Mouse (Mus musculus): ENCODE measurements around the gene Wwox.
"Not testable (repeated sequence)": the region's sequence is repeated elsewhere in the genome, so short reads cannot be mapped to it uniquely, and the experiment has no call there.

The Wwox gene

DNA sequence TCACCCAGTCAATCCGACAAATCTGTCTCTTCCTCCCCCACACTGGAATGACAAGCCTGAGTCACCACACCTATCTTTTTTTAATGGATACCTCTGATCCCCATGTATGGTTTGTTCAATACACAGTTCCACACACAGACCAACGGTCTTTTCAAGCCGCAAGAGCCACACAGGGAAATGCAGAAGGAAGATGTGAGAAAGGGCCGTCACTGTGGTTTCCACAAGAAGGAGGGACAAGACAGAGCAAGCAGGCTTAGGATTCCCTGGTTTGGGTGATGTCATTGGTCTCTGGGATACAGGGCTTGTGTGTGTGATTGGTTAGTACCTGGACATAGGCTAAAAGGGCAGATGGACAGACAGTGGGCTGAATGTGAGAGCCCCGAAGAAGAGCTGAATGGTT, 371.0 kb downstream of the Wwox start:
- DNase-seq: no peak

DNA sequence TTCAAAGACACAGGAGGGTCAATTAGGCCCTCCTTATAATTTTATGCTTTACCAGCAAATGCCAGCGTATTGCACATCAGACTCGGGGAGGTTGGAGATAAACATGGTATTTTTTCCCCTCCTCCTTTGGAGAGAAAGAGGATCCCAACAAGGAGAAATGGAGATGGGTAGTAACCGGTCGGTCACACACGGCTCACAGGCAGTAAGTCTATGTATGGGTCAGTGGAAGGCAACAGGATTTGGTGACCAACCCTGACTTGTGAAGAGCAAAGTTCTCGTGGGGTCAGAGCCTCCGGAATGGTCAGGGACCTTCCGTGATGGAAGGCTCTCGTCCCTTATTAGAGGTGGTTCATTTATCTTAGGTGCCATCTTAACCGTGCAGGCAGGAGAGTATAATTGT, 374.4 kb downstream of the Wwox start:
- DNase-seq: no peak

DNA sequence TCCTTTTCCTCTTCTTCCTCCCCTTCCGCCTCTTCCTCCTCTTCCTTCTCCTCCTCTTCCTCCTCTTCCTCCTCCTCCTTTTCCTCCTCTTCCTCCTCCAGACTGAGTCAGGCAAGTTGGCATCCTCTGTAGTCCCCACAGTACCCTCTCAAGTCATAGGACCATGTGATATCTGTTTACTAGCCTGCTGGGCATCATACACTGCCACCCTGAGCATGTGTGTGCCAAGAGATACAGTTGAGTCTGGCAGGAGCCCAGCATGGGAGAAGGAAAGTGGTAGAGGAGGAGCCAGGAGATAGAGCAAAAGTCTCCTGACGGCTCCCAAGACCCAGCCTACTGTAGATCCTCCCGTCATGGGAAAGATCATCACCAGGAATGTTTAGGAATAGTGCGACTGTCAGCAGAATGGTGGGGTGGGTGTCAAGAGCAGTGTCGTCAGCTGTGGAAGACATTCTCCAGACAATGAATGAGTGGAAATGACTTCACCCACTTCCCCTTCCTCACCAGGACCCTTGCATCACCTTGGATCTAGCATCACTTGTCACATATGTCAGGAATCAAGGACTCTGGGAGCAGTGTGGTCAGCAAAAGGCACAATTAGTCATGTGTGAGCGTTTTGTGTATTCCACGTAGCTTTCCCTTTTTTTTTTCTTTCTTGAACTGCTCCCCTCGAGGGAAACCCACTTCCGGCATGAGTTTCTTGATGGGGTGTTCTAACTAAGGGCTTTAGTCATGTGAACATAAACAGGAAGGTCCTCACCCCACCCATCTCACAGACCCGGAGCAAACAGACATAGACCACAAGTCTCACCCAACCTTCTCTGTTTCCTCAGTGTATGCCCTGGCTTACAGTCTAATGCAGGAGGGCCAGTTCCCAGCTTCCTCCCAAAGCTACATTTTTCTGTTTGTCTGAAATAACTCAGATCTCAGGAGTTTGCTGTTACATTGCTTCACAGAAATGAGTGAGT, 375.6 kb downstream of the Wwox start:
- no peak for DNase-seq

DNA sequence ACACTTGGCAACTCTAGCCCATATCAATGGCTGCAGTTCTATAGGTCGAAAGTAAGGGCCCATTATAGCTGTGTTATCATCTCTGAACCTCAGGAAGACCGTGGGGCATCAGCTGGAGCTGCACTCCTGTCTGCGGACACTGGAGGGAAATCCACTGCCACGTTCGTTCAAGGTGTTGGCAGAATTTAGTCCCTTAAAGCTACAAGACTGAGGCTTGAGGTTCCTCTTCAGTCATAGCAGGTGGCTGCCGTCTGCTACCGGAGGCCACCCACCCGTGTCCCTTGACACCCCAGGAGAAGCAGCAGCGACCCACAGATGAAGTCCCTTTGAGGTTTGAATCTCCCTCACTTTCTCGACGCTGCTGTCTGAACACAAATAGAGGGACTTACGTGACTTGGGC, 376.9 kb downstream of the Wwox start:
- DNase-seq: no peak

DNA sequence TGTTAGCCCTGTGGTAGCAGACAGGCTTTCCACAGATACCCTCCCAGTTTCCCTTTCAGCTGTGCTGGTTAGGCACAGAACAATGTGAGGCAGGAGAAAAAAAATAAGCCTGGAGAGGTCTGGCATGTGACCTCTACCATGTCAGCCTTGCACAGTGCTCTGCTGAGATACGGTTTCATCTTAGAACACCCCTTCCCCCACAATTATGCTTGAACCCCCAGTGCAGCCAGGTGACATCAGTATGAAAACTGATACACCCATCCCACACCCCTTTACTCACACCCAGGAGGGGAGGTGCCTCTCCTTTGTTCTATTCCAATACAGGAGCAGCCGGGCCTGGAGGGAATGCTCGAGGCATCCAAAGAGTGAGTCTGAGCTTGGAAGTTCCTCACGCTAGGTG, 377.5 kb downstream of the Wwox start:
- no peak for DNase-seq

DNA sequence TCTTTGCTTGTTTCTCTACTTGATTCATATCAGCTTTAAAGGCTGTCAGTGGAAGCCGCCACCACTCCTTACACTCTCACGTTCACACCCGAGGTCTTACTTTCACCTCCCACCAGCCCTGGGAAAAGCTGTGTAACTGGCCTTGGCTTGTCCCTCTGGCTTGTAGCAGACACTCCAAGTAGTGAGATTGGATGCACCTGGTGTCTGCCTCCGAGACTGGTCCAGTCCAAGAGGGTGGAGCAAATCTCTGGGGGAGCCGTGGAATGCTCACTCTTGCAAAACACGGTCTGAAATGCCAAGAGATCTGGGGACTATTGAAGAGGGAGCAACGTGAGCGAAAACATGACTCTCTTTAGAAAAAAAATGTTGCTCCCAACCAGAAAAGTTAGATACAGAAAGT, 382.1 kb downstream of the Wwox start:
- no peak for DNase-seq

DNA sequence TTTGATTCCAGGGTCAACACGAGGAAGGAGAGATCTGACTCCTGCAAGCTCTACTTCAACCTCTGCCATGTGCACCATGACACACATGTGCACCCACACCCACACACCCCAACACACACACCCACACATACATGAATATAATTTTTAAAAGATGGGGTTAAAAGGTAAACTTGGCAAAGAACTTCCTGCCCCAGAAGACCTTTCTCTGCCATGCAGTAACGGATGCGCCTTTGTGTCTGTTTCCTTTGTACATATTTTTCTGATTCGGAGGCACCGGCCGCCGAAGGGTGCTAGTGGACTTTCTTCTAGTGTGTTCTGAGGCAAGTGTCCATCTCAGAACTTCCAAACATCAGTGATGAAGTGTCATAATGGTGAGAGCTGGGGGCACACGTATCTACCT, 386.0 kb downstream of the Wwox start:
- DNase-seq: no peak

DNA sequence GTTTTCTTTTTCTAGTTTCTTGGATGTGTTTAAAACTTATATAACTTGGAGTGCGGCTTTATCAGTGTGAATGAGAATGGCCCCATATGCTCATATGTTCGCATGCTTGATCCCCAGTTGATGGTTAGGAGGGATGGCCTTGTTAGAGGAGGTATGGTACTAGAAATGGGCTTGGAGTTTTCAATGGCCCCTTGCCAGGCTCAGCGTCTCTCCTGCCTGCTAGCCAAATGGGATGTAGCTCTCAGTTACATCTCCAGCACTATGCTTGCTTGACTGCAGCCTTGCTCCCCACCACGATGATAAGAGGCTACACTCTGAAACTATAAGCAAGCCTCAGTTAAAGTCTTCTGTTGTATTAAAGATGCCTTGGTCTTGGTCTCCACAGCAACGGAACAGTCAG, 387.5 kb downstream of the Wwox start:
- no peak for DNase-seq

DNA sequence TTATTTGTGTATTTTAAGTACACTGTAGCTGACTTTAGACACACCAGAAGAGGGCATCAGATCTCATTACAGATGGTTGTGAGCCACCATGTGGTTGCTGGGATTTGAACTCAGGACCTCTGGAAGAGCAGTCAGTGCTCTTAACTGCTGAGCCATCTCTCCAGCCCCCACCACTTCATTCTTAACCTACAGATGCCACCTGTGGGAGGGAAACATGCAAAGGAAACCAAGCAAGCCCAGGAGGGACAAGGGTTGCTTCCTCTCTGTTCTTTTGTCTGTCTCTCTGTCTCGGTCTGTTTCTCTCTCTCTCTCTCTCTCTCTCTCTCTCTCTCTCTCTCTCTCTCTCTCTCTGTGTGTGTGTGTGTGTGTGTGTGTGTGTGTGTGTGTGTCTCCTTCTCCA, 388.4 kb downstream of the Wwox start:
- not testable (repeated sequence) for DNase-seq

DNA sequence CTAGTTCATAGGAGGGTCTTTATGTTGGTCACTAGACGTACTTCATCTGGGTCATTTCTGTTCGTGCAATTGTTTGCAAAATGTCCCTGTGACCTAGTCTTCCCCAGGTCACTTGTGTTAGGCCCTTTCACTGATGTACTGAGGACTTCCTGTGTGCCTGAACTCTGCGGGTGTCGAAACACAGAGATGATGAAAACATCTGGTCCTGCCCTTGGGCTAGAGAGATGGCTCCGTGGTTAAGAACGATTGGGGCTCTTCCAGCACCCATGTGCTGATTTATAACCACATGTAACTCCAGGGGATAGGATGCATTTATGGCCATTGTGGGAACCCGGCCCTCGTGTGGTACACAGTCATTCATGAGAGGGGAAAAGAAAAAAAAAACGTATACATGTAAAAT, 392.1 kb downstream of the Wwox start:
- DNase-seq: no peak

DNA sequence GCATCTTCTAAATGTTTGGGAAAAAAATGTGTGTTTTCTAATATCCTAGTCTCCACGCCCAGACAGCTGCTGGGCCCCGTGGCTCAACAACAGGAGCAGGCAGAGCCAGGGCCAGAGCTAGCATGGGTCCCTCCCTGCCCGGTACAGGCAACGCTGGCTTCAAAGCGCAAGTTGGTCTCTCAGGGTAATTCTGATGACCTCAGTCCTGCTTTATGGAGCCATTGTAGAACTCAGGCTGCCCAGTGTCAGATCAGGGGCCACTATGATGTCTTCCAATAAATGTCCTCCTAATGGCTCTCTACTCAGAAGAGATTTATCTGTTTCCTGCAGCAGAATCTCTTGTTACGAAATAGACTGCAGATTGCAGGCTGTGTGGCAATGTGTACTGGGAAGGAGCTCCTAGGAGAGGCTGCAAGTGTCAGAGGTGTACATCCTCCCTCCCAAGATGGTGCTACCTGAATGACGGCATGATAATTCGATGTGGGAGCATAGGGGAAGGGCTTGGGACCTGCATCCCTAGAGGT, 392.9 kb downstream of the Wwox start:
- no peak for DNase-seq

DNA sequence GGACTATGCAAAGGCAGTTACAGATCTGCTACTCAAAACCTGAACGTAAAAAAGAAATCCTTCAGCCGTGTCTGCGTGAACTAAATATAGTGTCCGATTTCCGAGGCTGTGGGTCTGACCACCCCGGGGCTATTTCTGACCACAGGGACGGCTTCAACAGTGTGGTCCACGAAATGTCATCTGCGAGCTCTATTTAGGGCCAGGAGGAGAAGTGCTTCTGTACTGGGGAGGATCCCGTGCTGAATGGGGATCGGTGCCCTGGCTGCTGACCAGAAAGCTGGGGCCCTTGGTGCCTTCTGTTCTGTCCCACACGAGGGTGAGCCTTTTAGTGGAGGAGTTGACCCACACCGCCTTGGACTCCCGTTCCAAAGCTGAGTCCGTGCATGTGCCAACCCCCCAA, 395.3 kb downstream of the Wwox start:
- no peak for DNase-seq

DNA sequence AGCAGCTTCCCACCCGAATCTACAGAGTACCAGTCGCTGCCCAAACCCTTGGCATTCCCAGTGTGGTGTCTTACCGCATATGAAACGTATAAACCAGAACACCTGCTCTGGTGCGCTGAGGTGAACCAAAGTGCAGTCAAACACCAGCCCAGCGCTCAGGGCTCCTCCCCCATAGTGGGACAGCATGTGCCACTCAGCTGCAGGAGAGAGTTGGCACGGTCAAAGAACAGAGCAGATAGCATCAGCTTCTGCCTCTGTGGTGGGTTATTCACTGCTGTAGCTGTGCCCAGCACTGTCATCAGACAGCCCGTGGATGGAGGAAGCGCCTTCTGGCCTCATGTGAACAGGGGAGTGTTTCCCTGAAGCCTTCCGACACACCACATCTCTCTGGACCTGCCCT, 400.5 kb downstream of the Wwox start:
- no peak for DNase-seq

DNA sequence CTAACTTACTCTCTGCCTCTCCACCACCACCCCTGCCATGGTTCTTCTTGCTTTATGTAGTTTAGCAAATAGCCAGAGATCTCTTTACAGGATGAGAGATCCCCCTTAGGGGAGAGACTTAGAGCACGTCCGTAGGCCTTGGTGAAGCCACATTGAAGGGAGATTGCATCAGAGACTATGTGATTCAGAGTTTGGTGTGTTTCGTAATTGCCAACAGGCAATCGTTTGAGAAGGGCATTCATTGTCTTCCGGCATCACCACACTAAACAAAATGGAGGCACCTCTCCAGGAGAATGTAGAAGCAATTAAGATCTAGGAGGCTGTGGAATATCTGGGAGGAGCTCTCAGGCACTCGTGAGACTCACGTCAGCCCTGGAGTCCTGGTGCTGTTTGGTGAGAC, 408.2 kb downstream of the Wwox start:
- no peak for DNase-seq

DNA sequence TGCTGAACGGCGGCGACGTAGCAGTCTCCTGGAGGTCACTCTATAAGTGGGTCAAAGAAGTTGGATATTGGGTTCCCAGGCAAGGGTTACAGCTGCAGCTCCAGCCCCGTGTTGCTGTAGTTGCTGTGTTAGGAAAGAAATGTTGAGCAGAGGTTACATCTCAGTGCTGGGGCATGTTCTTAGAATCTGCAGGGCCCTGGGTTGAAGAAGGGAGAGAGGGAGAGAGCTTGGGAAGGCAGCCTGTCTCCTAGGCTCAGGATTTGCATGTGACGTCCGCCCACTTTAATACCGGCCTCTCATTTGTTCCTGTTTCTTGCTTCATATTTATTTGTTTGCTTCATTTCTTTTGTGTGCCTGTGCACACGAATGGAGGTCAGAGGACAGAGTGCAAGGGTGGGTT, 410.0 kb downstream of the Wwox start:
- no peak for DNase-seq

DNA sequence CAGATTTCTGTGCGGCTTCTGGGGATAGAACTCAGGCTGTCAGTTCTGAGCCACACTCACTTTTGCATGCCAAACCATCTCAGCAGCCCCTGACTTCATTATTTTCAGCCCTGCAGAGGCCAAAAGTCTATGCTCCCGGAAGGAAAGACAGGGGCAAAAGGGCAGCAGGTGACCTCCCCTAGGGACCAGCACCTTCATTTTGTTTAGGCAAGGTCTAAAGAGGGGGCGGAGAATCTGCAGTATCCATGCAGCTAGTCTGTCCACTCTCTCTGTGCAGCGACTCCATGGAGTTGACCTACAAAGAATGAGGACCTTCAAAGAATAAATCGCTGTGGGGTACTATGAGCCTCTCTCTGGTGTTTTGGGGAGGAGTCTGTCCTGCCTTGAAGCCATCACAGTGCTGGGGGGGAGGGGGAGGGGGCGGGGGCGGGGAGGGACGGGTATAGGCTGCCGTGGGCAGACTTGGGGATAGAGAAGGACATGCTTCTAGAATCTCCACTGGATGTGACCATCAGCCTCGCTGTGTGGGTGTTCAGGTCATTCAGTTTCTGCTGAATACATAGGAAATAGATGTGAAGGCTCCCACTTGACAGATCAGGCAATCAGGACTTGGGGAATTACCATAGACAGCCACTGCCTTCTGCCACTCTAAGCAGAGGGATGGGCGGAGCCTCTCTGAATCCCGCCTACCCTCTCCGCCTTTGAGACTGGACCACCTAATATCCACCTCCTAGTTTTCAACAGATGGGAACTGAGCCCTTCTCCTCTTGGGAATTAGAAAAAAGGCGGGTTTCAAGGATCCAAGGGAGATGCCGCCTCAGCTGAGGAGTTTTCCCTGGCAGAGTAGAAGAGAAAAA, 410.8 kb downstream of the Wwox start:
- peak; percentile 59 for DNase-seq

DNA sequence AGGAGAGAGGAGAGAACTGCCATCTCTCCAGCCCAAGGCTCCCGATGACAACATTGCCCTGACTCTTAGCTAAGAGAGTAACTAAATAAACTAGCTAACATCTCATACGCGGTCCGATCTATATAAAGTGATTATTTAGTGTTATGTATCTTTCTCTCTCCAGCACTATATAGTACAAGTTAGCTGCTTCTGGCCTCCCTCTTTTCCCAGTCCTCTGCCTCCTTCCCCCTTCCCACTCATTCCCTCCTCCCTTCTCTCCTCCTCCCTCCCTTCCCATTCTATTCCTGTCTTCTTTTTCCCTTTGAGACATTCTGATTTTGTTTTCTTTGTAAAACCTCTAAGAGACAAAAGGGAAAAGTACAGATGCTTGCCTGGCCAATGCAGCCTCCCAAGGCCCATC, 414.3 kb downstream of the Wwox start:
- no peak for DNase-seq

DNA sequence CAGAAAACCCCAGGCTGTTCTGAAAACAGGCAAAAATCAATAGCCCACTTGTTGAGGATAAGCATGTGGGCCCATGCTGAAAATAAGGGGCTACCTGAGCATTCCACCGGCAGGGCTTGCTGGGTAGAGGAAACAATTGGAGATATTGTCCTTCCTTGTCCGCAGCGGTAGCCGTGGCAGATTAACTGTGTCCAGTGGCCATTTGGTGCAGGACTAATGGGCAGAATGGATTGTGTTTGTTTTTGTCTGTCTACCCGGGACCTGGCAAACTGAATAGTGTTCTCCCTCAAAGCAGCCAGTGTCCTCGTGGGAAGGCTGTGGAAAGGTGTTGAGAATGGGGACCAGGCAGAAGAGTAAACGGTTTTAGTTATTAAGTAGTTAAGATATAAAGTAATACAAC, 416.4 kb downstream of the Wwox start:
- peak; percentile 56 for DNase-seq

DNA sequence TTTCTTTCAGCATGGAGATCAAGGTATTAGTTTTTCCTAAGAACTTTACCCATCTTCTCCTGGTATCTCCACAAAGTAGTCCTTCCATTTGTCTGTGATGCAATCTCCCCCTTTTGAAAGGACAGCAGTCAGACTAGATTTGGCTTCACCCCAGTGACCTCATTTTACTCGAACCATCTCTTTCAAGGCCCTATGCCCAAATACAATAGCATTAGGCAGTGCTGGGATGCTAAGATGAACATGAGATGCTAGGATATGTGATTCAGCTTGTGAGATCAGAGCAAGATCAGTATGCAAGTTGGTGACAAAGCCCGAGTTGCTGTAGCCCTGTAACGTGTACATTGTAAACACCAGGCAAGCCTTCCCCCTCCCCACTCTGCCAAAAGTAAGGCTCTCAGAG, 426.5 kb downstream of the Wwox start:
- DNase-seq: peak; percentile 94

DNA sequence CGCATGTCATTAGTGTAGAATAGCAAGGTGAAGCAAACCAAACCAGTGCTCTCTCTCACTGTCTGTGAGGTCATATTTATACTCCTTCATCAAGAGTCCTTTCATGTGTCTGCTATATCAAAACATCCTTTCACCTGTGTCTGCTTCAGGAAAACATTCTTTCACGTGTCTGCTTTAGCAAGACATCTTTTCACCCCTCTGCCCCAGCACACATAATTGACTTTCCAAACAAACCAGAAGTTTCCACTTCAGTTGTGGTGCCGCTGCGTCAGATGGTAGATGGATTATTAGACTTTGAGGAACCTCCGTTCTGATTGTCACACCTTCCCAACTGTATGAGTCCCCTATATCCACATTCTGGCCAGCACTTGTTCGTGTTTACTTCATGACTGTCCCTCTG, 429.9 kb downstream of the Wwox start:
- DNase-seq: no peak

DNA sequence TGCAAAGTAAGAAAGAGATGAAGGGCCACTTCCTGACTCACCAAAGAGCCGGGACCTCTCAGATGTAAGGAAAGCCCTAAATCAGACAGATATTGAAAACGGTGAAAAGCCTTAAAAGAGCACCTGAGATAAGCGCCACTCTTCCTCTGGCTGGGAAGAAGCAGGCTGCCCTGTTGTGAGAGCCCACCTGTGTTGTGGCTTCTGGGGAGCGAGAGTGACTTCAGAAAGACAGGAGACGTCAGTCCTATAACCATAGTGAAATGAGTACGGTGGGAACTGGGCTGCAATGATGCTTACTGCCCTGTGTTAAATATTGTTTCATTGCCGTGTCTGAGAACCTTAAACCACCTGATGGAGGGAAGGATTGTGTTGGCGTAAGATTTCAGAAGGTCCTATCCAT, 431.0 kb downstream of the Wwox start:
- no peak for DNase-seq

DNA sequence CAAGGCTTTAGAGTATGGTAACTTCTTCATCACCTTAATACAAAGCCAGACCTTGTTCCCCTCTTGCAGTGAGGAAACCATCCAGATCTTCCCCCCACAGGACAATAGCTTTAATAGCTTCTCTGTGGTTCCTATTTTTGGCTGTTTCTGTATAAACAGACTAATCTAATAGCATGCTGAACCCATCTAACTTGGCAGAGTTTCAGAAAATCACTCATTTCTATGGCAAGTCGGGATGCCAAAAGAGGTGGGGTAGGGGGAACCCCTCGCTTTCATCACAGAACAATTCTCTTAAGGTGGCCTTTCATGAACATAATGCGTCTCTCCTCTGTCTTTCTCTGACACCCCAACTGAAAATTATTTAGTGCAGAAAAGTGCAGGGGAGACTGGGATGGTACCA, 433.0 kb downstream of the Wwox start:
- no peak for DNase-seq

DNA sequence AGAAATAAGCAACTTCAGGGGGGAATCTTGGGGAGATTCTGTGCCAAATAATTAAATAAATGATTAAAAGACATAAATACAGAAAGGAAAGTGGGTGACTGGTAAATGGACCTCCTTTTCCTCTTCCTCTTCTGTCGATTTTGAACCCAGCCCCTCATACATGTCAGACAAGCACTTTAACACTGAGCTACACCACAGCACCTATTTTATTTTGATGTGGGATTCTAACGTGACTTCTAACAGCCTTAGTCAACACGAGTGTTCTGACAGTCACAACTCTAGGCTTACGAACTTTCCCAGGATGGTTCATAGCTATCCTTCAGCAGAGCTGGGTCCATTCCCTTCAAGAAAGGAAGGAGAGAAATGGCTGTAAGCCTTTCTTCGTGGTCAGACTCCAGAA, 435.7 kb downstream of the Wwox start:
- DNase-seq: no peak

DNA sequence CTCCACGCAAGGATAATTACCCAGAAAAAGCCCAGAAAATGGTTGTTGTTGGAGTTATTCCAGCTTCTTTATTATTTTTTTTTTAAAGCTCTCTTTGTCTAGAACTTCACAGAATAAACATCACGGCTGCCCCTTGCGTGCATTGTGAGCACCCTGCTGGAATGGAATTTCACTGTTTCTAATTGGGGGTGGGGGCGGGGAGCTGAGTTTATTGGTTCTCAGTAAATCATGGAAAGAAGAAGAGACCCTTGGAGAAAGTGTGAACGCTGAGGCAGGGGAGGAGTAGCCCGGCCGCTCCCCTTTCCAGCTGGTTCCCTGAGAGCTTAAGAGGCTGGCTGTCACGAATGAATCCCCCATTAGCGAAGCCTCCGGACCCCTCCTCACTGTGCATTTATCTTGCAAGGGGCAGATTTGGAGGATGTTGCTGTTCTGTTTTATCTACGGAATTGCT, 436.7 kb downstream of the Wwox start:
- DNase-seq: peak; percentile 84
